Mouse (Mus musculus) mesoderm, embryonic 11.5 days (tissue): ENCODE measurements around the gene Tars2.
"Not testable (repeated sequence)": the region's sequence is repeated elsewhere in the genome, so short reads cannot be mapped to it uniquely, and the experiment has no call there.

Experiments used
- DNase-seq: peaks from one replicate; pipeline ENCODE4 v3.0.0-alpha.2; 2012; ENCODE audit warnings: low read depth, low spot score

Tars2 gene

GRCm38 (mm10) chr3:95695796-95696195, 64.2 kb downstream of the Tars2 start:
- DNase-seq, result peak; percentile 68

- DNase-seq, result no peak
These were observed 65.0 kb downstream of the Tars2 start for GRCm38 (mm10) chr3:95694808-95695703.

- DNase-seq, result peak; percentile 23
These were observed 65.9 kb downstream of the Tars2 start for GRCm38 (mm10) chr3:95693821-95694807.

GRCm38 (mm10) chr3:95692677-95693076, 67.3 kb downstream of the Tars2 start:
- no peak for DNase-seq

- not testable (repeated sequence) for DNase-seq
These were observed 69.5 kb downstream of the Tars2 start for GRCm38 (mm10) chr3:95690552-95690951.
